Mouse (Mus musculus) liver, embryonic 16.5 days (tissue): Measurements from ENCODE around the gene Kcnj3. TPM values are rescaled to one million over a fixed set of nuclear protein-coding genes. Genes with fewer than 3 reads are reported as not detected.

ENCODE experiments used
- ATAC-seq: fragments of 200-750 bp; cut with Nextera tagmentation; 2 replicates; pipeline ENCODE4 v1.8.0; 2017; ENCODE audit warnings: low read depth, mild to moderate bottlenecking, moderate number of reproducible peaks, moderate library complexity
- H3K27ac ChIP-seq: fragments of 300-500 bp; sonication (generic); 2 replicates; pipeline ENCODE4 v1.5.1; 2014; ENCODE audit warnings: mild to moderate bottlenecking, low read length
- H3K27me3 ChIP-seq: fragments of 300-500 bp; sonication (generic); 2 replicates; pipeline ENCODE4 v1.6.1; 2014; ENCODE audit warnings: low read depth, low read length, mixed read lengths; ENCODE audit not compliant: control insufficient read depth, insufficient read depth
- H3K36me3 ChIP-seq: fragments of 300-500 bp; sonication (generic); 2 replicates; pipeline ENCODE4 v1.6.1; 2014; ENCODE audit warnings: mild to moderate bottlenecking; ENCODE audit not compliant: control insufficient read depth, insufficient read depth
- H3K4me1 ChIP-seq: fragments of 300-500 bp; sonication (generic); 2 replicates; pipeline ENCODE4 v1.6.1; 2014; ENCODE audit warnings: low read depth, low read length, mixed read lengths; ENCODE audit not compliant: control insufficient read depth
- H3K4me2 ChIP-seq: fragments of 300-500 bp; sonication (generic); 2 replicates; pipeline ENCODE4 v1.6.1; 2014; ENCODE audit warnings: low read depth, low read length, mixed read lengths
- H3K4me3 ChIP-seq: fragments of 300-500 bp; sonication (generic); 2 replicates; pipeline ENCODE4 v1.5.1; 2014; ENCODE audit warnings: low read depth, mild to moderate bottlenecking, low read length
- H3K9ac ChIP-seq: fragments of 300-500 bp; sonication (generic); 2 replicates; pipeline ENCODE4 v1.6.1; 2014; ENCODE audit warnings: low read depth, low read length
- H3K9me3 ChIP-seq: fragments of 300-500 bp; sonication (generic); replicated peaks from 2 replicates; pipeline ENCODE4 v1.6.1; 2016; ENCODE audit warnings: low read length; ENCODE audit not compliant: control insufficient read depth
- WGBS: fragments of 180-500 bp; shearing (Covaris S2); extraction: QIAGEN DNeasy Blood & Tissue Kit; methylation state at CpG from one replicate; pipeline ENCODE4 v1.1.7; 2014; ENCODE audit not compliant: insufficient replicate concordance; 5-methylcytosine and 5-hydroxymethylcytosine counted together
- polyA plus RNA-seq: library from polyadenylated mRNA; unstranded; fragments of >200 nt; fragmentation: Nextera tagmentation; extraction: Ambion mirVana; gene quantifications from 2 replicates; pipeline ENCODE4 v1.2.1, GENCODE M21; 2015

The Kcnj3 gene
- polyA plus RNA-seq, 1 experiment from 2014 or later: not detected

- Histone ChIP-seq H3K4me1 (no peaks in the 10 kb centered on the region), H3K9ac (no peak overlapping the region), H3K27ac (no peak overlapping the region), H3K9me3 (no peaks in the 10 kb centered on the region), H3K4me3 (no peak overlapping the region), H3K4me2 (no peak overlapping the region), H3K27me3 (no peaks in the 10 kb centered on the region), H3K36me3 (no peaks in the 10 kb centered on the region)
- 48% methylated on average over 4 of the region's 4 CpGs for WGBS
- no peak for ATAC-seq
These were observed 122.7 kb downstream of the Kcnj3 start for GRCm38 (mm10) chr2:55558368-55558985.

GRCm38 (mm10) chr2:55569291-55569690 lies 133.5 kb downstream of the Kcnj3 start:
- Histone ChIP-seq H3K27ac (no peak overlapping the region), H3K4me1 (no peaks in the 10 kb centered on the region), H3K4me3 (no peak overlapping the region), H3K9ac (no peak overlapping the region), H3K4me2 (no peak overlapping the region), H3K36me3 (no peaks in the 10 kb centered on the region), H3K9me3 (no peaks in the 10 kb centered on the region), H3K27me3 (no peaks in the 10 kb centered on the region)
- WGBS: 67% methylated on average over 7 of the region's 7 CpGs
- ATAC-seq: no peak

- Histone ChIP-seq H3K27me3 (no peaks in the 10 kb centered on the region), H3K9me3 (no peaks in the 10 kb centered on the region), H3K27ac (no peak overlapping the region), H3K4me3 (no peak overlapping the region), H3K36me3 (no peaks in the 10 kb centered on the region), H3K9ac (no peak overlapping the region), H3K4me1 (no peaks in the 10 kb centered on the region), H3K4me2 (no peak overlapping the region)
- 68% methylated on average over 3 of the region's 3 CpGs for WGBS
- ATAC-seq: no peak
These were observed 135.7 kb downstream of the Kcnj3 start for GRCm38 (mm10) chr2:55571425-55571824.

GRCm38 (mm10) chr2:55580286-55580685 lies 144.5 kb downstream of the Kcnj3 start:
- Histone ChIP-seq H3K9me3 (no peaks in the 10 kb centered on the region), H3K4me3 (no peak overlapping the region), H3K36me3 (no peaks in the 10 kb centered on the region), H3K9ac (no peak overlapping the region), H3K27me3 (no peaks in the 10 kb centered on the region), H3K27ac (no peak overlapping the region), H3K4me2 (no peak overlapping the region), H3K4me1 (no peaks in the 10 kb centered on the region)
- WGBS: 58% methylated on average over 2 of the region's 2 CpGs
- no peak for ATAC-seq

GRCm38 (mm10) chr2:55591226-55591988 lies 155.6 kb downstream of the Kcnj3 start:
- 51% methylated on average over 3 of the region's 3 CpGs for whole genome bisulfite sequencing
- H3K36me3 ChIP-seq: no peaks in the 10 kb centered on the region
- H3K9ac ChIP-seq: no peak overlapping the region
- H3K4me2 ChIP-seq: no peak overlapping the region
- H3K27ac ChIP-seq: no peak overlapping the region
- no peak for ATAC-seq
- no peaks in the 10 kb centered on the region for H3K27me3 ChIP-seq
- H3K4me1 ChIP-seq: no peaks in the 10 kb centered on the region
- H3K9me3 ChIP-seq: no peaks in the 10 kb centered on the region
- no peak overlapping the region for H3K4me3 ChIP-seq
